Mouse (Mus musculus): Measurements from ENCODE around the gene Peg12. TPM values are rescaled to one million over a fixed set of nuclear protein-coding genes. Genes with fewer than 3 reads are reported as not detected.

The Peg12 gene
- total RNA-seq, 2 experiments from 2014 or later, result 0.70 to 1.00 TPM

Other genes starting within 250 kb of the Peg12 start
- 1 to 10 TPM; 6.6 to 9.2 TPM for gene Ndn, start 117.9 kb downstream of the Peg12 start, total RNA-seq (2021)
- not detected for gene Magel2, start 87.5 kb downstream of the Peg12 start, total RNA-seq (2021)
- gene Mkrn3, start 44.4 kb downstream of the Peg12 start, total RNA-seq (2021), result under 1 TPM; 0.29 to 0.31 TPM

Data from gastrocnemius, postnatal 25 days (tissue).